Mouse (Mus musculus) lung, postnatal 0 days (tissue): ENCODE data around the gene N4bp2. TPM values are rescaled to one million over a fixed set of nuclear protein-coding genes. Genes with fewer than 3 reads are reported as not detected.

ENCODE experiments used
- ATAC-seq: fragments of 200-750 bp; cut with Nextera tagmentation; 2 replicates; pipeline ENCODE4 v1.8.0; 2017; ENCODE audit warnings: moderate library complexity
- DNase-seq: peaks from one replicate; pipeline ENCODE4 v3.0.0-alpha.2; 2016; ENCODE audit warnings: low spot score
- H3K27ac ChIP-seq: fragments of 300-500 bp; sonication (generic); 2 replicates; pipeline ENCODE4 v1.5.1; 2014; ENCODE audit warnings: antibody characterized with exemption, mild to moderate bottlenecking, low read length, mixed read lengths
- H3K27me3 ChIP-seq: fragments of 300-500 bp; sonication (generic); replicated peaks from 2 replicates; pipeline ENCODE4 v1.6.1; 2014; ENCODE audit warnings: low read length, mixed read lengths; ENCODE audit not compliant: insufficient read depth
- H3K36me3 ChIP-seq: fragments of 300-500 bp; sonication (generic); 2 replicates; pipeline ENCODE4 v1.6.1; 2014; ENCODE audit warnings: low read length, mixed read lengths; ENCODE audit not compliant: insufficient read depth
- H3K4me1 ChIP-seq: fragments of 300-500 bp; sonication (generic); 2 replicates; pipeline ENCODE4 v1.6.1; 2014; ENCODE audit warnings: antibody characterized with exemption, low read depth, low read length, mixed read lengths; ENCODE audit not compliant: insufficient read depth
- H3K4me2 ChIP-seq: fragments of 300-500 bp; sonication (generic); replicated peaks from 2 replicates; pipeline ENCODE4 v1.6.1; 2014; ENCODE audit warnings: low read depth, mild to moderate bottlenecking, low read length, moderate library complexity, mixed read lengths
- H3K4me3 ChIP-seq: fragments of 300-500 bp; sonication (generic); 2 replicates; pipeline ENCODE4 v1.5.1; 2014; ENCODE audit warnings: low read depth, low read length
- H3K9ac ChIP-seq: fragments of 300-500 bp; sonication (generic); replicated peaks from 2 replicates; pipeline ENCODE4 v1.6.1; 2014; ENCODE audit warnings: low read depth, mild to moderate bottlenecking
- H3K9me3 ChIP-seq: fragments of 300-500 bp; sonication (generic); 2 replicates; pipeline ENCODE4 v1.6.1; 2016; ENCODE audit warnings: low read length, mixed read lengths
- CTCF ChIP-seq: IDR thresholded peaks from 2 replicates; pipeline ENCODE4 v1.5.1; 2016; ENCODE audit warnings: antibody characterized with exemption, mild to moderate bottlenecking
- EP300 ChIP-seq: IDR thresholded peaks from 2 replicates; pipeline ENCODE4 v1.6.1; 2016; ENCODE audit warnings: antibody characterized with exemption, mild to moderate bottlenecking, control low read depth
- whole genome bisulfite sequencing: fragments of 180-500 bp; shearing (Covaris S2); extraction: QIAGEN DNeasy Blood & Tissue Kit; methylation state at CpG from one replicate; pipeline ENCODE4 v1.1.7; 2014; 5-methylcytosine and 5-hydroxymethylcytosine counted together
- polyA plus RNA-seq: library from polyadenylated mRNA; unstranded; fragments of >200 nt; fragmentation: Nextera tagmentation; extraction: Ambion mirVana; gene quantifications from 2 replicates; pipeline ENCODE4 v1.2.1, GENCODE M21; 2015

The N4bp2 gene
- polyA plus RNA-seq, 1 experiment from 2014 or later, result 7.0 TPM

DNA sequence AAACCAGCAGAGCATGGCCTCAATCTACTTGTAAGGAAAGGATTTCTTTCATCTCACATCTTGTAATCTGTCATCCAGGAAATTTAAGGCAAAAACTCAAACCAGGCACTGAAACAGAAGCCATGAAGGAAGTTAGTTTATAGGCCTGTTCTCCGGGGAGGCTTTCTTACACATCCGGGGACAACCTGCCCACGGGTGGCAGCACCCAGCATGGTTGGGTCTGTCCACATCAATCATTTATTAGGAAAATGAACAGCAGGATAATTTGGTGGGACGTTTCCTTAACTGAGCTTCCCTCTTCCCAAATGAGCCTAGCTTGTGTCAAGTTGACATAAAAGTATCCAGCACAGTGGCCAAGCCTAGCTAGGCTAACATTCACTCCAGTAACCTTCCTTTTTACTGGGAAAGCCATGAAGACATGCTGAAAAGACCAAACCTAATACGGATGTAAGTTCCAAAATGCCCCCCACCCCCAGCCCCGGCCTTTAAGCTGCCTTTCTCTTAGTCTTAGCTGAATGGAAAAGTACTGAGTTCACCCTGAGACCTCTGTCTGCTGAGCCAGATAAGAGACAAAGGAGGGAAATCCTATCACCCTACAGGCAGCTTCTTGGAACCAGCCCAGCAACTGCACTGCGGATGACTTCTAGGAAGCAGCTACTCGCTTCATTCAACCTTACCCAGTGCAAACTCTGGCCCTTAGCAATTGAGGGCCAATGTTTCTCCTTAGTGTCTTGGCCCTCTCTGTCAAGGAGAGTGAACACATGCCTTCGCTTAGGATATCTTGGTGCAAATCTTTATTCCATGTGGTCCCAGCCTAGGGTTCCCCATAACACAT, 31.9 kb upstream of the N4bp2 start:
- peak; percentile 73 for DNase-seq
- Histone ChIP-seq H3K27me3 (no peaks in the 10 kb centered on the region), H3K36me3 (no peaks in the 10 kb centered on the region), H3K4me3 (no peak overlapping the region), H3K4me1 (no peaks in the 10 kb centered on the region; the same call in 1 of the 2 replicates), H3K9ac (no peak overlapping the region), H3K27ac (0 out of 2 replicates have a peak overlapping the region, but pooled peaks have one; percentile 15), H3K9me3 (no peaks in the 10 kb centered on the region), H3K4me2 (no peak overlapping the region)
- TF ChIP-seq EP300 (no peak), CTCF (no peak)
- 32% methylated on average over 9 of the region's 9 CpGs for WGBS
- peak; percentile 81 for ATAC-seq

DNA sequence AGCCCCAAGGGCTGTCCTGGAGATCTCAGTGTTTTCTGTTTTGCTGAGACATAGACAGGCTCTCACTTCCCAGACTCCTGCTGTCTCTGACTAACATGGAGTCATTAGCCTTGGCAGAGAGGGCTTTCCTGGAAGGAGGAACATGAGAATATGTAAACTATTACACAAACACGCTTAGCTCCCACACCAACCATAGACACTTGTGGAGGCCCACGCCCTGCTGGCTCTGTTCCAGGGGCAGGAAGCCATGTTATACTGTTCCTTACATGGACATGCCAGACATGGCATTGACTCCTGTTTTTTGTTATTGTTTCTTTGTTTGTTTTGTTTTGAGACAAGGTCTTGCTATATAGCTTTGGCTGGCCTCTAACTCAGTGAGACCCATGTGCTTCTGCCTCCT, 27.7 kb upstream of the N4bp2 start:
- 48% methylated on average over 2 of the region's 2 CpGs for WGBS
- no peak overlapping the region for H3K4me3 ChIP-seq
- TF ChIP-seq CTCF (no peak), EP300 (no peak; the same call in 1 of the 2 replicates)
- DNase-seq, result no peak
- H3K27ac ChIP-seq, result no peak overlapping the region
- no peak overlapping the region for H3K4me2 ChIP-seq
- no peak overlapping the region for H3K9ac ChIP-seq
- no peaks in the 10 kb centered on the region for H3K36me3 ChIP-seq
- H3K9me3 ChIP-seq, result no peaks in the 10 kb centered on the region
- H3K27me3 ChIP-seq, result no peaks in the 10 kb centered on the region
- H3K4me1 ChIP-seq, result no peaks in the 10 kb centered on the region; the same call in 1 of the 2 replicates
- ATAC-seq, result peak; percentile 35; the same call in 1 of the 2 replicates

DNA sequence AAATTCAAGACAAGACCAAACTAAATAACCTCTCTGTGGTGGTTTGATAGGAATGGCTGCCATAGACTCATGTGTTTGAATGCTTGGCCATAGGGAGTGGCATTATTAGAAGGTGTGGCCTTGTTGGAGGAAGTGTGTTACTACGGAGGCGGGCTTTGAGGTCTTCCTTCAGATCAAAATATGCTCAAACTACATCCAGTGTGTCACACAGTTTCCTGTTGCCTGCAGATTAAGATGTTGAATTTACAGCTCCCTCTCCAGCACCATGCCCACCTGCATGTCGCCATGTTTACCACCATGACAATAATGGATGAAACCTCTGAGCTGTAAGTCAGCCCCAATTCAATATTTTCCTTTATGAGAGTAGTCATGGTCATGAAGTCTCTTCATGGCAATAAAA, 24.0 kb upstream of the N4bp2 start:
- WGBS, result 86% methylated on average over 3 of the region's 3 CpGs
- DNase-seq (no peak), ATAC-seq (no peak)
- Histone ChIP-seq H3K27me3 (no peaks in the 10 kb centered on the region), H3K9me3 (no peaks in the 10 kb centered on the region), H3K27ac (no peak overlapping the region), H3K4me2 (no peak overlapping the region), H3K4me3 (no peak overlapping the region), H3K4me1 (no peaks in the 10 kb centered on the region), H3K36me3 (no peaks in the 10 kb centered on the region), H3K9ac (no peak overlapping the region)
- TF ChIP-seq EP300 (no peak), CTCF (no peak)

DNA sequence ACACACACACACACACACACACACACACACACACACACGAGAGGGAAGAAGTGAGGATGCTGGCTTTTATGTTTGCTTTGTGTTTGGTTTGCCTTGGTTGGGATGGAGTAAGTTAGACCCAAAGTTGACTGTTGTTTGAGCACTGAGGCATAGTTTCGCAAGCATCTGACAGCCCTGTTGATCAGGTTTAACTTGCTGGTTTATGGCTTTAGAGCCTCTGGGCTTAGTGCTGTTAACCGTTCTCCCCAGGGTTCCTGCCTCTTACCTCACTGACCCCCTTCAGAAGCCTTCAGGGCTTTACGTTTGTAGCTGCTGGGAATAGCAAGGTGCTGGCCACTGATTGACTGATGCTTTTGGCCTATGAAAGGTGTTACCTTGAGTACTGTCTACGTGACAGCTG, 16.4 kb upstream of the N4bp2 start:
- Histone ChIP-seq H3K36me3 (no peaks in the 10 kb centered on the region), H3K4me2 (no peak overlapping the region), H3K4me3 (no peak overlapping the region), H3K27me3 (no peaks in the 10 kb centered on the region), H3K4me1 (no peaks in the 10 kb centered on the region), H3K9me3 (no peaks in the 10 kb centered on the region), H3K9ac (no peak overlapping the region), H3K27ac (no peak overlapping the region)
- ATAC-seq, result peak; percentile 12; the same call in 1 of the 2 replicates
- DNase-seq, result no peak
- TF ChIP-seq EP300 (no peak), CTCF (no peak)
- WGBS, result 65% methylated on average over 5 of the region's 5 CpGs

DNA sequence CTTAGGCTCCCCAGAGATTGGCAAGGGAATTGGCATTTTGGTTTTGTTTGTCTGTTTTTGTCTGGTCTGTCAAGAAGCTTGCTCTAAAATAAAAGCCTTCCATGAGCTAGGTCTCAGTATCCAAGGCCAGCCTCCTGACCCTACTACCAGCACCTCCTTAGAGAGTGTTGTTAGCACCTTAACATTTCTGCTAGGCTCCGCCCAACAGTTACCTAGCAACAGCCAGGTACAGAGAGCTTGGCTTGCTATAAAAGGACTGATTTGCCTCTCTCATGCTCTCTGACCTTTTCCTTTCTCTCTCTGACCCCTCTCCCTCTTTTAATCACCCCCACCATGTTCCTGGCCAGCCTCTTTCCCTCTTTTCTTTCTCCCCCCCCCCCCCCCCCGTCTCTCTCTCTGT, 14.9 kb upstream of the N4bp2 start:
- Histone ChIP-seq H3K9ac (no peak overlapping the region), H3K4me1 (no peaks in the 10 kb centered on the region), H3K4me3 (no peak overlapping the region), H3K9me3 (no peaks in the 10 kb centered on the region), H3K4me2 (no peak overlapping the region), H3K27me3 (no peaks in the 10 kb centered on the region), H3K27ac (no peak overlapping the region), H3K36me3 (no peaks in the 10 kb centered on the region)
- TF ChIP-seq EP300 (no peak), CTCF (no peak)
- ATAC-seq (no peak), DNase-seq (no peak)
- 42% methylated on average over 2 of the region's 2 CpGs for WGBS

DNA sequence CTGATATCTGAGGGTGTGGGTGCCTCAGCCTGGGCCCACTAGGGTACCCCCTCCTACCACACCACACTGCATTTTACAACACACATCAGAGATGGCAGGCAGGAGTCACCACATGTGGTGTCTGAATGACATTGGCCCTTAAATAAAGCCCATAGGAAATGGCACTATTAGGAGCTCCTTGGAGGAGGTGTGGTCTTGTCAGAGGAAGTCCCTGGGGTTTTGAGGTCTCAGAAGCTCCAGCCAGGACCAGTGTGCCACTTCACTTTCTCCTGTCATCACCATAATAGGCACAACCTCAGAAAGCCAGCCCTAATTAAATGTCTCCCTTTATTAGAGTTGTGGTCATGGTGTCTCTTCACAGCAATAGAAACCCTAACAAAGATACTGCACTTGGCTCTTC, 14.4 kb upstream of the N4bp2 start:
- H3K4me1 ChIP-seq, result no peaks in the 10 kb centered on the region
- no peaks in the 10 kb centered on the region for H3K27me3 ChIP-seq
- TF ChIP-seq EP300, result no peak
- no peak for TF ChIP-seq CTCF
- ATAC-seq (no peak), DNase-seq (no peak)
- H3K4me2 ChIP-seq, result no peak overlapping the region
- no peak overlapping the region for H3K27ac ChIP-seq
- no peak overlapping the region for H3K9ac ChIP-seq
- no peaks in the 10 kb centered on the region for H3K36me3 ChIP-seq
- no peak overlapping the region for H3K4me3 ChIP-seq
- no peaks in the 10 kb centered on the region for H3K9me3 ChIP-seq
